Mouse (Mus musculus) ovary, postnatal 14 days (tissue): ENCODE results near the gene Tmem62.
"Not testable (repeated sequence)": the region's sequence is repeated elsewhere in the genome, so short reads cannot be mapped to it uniquely, and the experiment has no call there.

Experiments
- DNase-seq: peaks from one replicate; pipeline ENCODE4 v3.0.0; 2022; ENCODE audit warnings: low spot score

The Tmem62 gene

DNA sequence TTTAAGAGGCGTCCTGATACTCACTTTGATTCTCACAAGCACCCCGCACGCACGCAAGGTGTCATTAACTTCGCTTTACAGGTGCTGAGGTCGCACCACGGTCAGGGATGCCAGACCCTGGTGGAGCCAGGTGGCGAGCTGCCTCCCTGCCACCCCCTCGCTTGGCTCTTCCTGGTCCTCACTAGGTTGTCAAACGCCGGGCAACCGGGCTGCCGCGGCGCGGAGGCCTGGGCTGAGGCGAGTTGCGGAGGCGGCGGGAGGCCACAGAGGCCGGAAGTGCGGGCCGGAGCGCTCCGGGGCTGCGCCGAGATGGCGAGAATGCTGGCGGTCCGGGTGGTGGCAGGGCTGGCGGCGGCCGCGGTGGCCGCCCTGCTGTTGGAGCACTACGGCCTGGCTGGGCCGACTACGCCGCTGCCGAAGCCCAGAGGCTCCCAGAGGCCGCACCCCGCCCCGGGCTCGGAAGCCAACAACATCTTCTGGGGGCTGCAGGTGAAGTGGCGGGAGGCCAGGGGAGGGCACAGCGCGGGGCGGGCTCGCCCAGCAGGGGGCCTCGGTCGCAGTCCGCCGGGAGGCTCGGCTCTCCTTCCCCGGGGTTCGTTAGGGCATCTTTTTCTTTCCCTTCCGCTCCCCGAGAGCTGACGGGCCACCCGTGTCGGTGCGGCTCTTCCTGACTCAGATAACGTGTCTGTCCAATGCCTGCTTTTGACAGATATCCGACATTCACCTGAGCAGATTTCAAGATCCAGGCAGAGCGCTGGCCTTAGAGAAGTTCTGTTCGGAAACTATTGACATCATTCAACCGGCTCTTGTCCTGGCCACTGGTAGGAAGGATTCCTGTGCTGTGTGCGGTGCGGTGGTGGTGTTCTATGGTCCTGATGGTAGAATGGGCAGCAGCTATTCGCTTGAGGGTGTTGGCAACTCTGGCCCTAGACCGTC lies at the start of gene Tmem62:
Tmem62 (plus strand) TSS at position 28 of the 936 bp plus-strand sequence.
- DNase-seq: peak; percentile 54

DNA sequence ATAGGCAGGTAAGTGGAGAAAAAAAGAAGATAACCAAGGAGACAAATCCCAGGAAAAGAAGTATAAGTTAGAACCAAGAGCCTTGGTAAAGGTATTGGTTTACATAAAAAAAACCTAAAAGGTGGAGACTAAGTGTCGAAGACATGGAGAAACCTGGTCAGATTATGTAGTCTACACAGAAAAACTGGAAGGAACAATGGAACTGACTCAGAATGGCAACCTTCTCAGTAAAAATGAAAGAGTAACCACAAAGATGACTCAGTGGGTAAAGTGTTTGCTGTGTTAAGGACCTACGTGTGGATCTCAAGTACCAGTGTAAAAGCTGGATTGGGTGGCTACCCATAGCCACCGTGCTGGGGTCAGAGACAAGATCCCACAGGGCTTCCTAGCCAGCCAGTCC lies 43.8 kb upstream of the Tmem62 start:
- no peak for DNase-seq

DNA sequence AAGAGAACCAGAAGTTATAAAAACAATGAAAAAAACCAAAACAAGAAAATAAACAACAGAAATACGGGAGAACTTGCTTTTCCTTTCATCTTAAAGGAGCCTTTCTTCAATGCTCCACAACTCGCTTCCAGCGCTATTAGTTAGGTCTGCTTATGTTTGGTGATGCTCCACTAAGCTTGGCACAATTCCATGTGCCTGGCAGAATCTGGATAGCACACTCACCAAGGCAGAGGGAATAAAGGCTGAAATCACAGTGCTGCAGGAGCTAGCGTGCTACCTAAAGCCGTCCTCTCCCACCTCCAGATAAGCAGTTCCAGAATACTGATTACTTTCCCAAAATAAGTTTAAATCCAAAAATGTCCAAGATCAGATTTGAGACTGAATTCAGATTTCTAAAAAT lies 25.6 kb upstream of the Tmem62 start:
- no peak for DNase-seq

DNA sequence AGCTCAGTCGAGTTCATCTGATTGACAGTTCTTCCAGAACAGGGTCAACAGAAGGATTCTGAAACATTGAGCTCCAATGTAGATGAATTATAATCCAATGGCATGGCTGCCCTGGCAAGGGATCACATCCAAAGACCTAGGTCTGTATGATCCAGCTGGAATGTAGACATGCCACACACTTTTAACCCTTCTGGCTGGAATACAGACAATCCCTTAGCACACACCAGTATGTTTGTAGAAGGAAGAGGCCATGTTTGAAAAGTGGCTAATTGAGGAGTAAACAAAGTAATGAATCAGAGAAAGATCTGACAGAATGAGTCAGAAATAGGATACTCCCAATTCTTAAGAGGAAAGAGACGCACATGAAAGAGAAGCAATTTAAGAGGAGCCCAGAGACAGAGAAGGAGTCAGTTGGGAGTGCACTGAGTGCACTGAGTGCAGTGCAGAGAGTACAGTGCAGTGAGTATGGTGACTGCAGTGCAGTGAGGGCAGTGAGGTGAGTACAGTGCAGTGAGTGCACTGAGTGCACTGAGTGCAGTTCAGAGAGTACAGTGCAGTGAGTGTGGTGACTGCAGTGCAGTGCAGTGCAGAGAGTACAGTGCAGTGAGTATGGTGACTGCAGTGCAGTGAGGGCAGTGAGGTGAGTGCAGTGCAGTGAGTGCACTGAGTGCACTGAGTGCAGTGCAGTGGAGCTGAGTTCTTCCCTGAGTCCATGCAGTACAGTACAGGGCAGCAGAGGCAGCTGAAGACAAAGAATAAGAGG lies 24.5 kb upstream of the Tmem62 start:
- DNase-seq: no peak

DNA sequence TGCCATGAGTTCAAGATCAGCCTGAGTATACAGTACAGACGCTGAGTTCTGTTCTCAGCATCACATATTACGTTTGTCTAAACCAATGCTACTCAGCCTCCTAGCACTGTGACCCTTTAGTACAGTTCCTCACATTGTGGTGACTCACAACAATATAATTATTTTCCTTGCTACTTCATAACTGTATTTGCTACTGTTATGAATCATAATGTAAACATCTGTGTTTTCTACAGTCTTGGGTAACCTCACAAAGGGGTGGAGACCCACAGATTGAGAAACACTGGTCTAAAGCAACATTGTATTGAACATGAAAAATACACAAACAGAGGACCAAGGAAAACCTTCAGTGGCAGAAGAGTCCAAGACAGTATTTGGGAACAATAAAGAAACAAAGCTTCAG lies 17.5 kb upstream of the Tmem62 start:
- no peak for DNase-seq

DNA sequence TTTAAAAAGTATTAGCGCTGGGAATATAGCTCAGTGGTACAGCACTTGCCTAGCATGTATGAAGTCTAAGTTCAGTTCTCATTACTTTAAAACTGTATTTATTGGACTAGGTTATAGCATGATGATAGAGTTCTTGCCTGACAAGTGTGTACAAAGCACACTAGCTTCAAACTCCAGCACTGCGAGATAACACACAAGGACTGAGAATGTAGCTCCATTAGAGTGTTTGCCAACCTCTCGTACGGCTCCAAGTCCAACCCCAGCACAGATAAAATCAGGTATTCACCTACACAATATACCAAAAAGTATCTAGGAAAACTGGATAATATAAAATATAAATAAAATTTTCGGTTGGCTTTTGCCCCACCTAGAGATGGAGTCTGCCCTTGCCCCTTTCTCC lies 17.0 kb upstream of the Tmem62 start:
- DNase-seq: no peak

DNA sequence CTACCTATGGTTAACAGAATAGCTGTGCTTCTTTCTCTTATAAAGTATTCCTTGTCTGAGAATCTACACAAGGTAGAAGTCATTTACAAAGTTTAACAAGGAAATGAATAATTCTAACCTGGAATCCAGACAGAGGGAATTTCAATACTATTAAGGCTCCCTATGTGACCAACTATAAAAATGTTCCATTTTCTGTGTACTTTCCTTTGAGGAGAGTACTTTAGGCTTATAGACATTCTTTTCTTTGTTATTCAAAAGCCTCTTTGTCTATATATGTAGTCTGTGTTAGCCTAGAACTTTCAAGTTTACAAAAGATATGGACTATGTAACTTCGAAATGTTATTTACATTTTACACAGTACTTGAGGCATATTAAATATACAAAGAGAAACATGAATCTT lies 16.6 kb upstream of the Tmem62 start:
- no peak for DNase-seq

DNA sequence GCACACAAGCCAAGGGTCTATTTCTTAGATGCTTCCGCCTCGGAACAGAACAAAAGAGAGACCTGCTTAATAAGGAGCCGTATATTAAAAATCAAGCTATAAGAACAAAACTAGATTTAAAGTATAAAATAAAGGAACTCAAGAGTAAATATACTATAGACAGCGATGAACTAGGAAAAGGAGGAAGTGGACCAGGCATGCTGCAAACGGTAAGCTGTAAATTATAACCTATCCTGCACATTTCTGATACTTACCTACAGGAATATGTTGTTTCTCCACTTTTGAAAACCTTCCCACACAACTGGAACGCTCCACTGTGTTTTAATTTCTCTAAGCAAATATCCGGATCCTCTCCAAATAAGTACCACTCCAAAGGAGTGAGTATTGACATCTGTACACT lies 13.7 kb upstream of the Tmem62 start:
- DNase-seq: no peak

DNA sequence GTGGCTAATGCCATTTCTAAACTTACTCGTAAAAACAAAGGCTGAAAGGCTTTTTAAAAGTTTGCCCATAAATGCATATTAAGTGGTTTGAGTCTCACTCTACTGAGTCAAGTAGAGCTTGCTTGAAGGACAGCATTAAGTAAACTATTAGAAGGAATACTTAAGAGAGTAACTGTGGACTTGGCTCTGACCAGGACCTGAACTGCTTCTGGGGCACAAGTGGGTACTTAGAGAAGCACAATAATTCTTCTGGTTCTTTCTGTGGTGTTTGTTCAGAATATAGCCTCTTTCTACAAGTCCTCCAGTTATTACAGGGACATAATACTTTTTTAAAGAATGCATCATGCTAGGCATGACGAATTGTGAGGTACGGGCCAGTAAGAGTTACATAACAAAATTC lies 11.3 kb upstream of the Tmem62 start:
- no peak for DNase-seq

DNA sequence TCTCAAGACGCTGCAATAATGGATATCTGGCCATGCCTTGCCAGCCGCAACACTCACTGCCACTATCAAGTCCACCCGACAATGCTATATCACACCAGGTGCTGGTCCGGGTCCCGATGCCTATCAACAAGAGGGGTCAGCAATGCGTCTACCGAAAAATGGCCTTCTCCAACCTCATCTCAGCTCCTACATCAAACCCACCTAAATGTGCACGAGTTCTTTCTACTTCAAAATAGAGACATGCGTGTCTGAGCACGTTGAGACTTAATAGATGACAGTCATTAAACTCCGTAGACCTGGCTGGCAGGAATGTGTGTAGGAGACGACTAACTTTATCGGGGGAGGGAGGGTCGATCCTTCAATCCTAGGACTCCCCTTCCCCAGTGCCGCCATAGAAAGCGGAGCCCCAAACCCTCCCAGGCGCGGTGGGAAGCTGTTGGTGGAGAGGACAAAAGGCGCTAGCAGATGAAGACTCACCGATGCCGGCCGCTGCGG lies 6.7 kb upstream of the Tmem62 start:
- no peak for DNase-seq

DNA sequence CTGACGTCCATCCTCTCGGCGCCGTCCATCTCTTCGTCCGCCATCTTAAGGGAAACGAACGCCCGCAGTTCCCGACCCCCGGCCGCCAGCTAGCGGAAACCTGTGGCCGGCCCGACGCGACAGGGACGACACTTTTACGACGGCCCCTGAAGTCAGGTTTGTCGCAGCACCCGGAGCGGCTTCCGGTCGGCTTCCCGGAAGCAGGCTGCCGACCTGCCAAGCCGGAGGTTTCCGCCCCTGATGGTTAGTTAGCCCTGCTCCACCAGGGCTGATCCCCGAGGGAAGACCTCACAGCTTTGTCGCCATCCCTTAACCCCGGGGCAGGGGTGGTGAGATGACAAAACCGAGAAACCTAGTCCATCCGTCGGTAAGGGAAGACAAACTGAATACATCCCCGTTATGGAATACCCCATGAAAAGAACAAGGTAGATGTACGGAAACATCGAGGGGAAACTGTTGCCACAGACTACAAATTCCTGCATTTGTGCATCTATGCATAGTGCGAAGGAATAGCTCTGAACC lies 6.2 kb upstream of the Tmem62 start, which contains the start of gene Ubr1:
Ubr1 (minus strand) TSS at position 157 of the 522 bp plus-strand sequence.
- DNase-seq: peak; percentile 71

DNA sequence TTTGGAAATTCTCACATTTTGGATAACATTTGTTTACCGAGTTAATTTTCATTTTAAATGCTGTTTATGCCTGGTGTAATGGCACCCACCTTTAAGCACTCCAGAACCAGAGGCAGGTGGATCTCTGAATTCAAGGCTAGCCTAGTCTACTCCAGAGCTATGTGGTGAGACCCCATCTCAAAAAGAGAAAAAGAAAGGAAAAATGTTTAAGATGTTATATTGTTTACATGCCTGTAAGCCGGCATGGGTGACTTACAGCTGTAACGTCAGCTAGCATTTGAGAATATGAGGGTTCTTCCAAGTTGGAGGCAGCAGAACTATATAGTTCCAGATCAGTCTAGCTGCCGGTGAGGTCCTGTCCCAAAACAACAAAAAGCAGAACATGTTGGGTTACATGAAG lies 5.1 kb upstream of the Tmem62 start:
- no peak for DNase-seq

DNA sequence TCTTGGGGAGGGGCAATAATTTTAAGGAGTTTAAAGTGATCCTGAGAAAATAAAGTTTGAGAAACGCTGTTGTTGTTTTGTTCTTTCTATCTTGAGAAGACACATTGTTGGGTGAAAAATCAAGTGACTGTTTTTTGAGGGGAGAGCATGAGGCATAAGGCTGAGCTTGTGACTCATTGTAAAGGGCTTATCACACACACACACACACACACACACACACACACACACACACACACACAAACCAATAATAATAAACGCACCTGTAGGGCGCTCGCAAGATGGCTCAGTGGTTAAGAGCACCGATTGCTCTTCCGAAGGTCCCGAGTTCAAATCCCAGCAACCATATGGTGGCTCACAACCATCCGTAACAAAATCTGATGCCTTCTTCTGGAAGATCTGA lies 4.6 kb upstream of the Tmem62 start:
- DNase-seq: not testable (repeated sequence)

DNA sequence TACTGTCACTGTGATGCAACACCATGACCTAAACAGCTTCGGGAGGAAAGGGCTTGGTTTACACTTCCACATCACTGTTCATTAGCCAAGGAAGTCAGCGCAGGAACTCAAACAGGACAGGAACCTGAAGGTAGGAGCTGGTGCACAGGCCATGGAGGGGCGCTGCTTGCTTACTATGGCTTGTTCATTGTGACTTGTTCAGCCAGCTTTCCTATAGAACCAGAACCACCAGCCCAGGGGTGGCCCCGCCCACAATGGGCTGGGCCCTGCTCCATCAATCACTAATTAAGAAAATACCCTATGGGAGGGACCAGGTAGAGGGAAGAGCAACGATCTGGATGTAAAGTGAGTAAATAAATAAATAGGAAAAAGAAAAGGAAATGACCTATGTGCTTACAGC lies 3.9 kb upstream of the Tmem62 start:
- no peak for DNase-seq

DNA sequence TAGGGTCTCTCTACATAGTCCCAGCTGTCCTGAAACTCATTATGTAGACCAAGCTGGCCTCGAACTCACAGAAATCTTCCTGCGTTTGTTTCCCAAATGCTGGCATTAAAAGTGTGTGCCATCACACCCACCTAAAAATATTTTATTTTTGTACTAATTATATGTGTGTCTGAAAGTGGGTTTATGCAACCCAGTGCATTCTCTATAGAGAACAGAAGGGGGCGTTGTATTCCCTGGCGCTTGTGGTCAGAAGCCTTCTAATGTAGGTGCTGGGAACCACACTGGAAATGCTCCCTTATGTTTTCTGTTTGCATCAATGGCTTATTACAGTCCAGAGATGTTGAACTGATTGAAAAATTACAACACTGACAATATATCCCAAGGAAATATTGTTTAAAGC lies 509 bp upstream of the Tmem62 start:
- no peak for DNase-seq

DNA sequence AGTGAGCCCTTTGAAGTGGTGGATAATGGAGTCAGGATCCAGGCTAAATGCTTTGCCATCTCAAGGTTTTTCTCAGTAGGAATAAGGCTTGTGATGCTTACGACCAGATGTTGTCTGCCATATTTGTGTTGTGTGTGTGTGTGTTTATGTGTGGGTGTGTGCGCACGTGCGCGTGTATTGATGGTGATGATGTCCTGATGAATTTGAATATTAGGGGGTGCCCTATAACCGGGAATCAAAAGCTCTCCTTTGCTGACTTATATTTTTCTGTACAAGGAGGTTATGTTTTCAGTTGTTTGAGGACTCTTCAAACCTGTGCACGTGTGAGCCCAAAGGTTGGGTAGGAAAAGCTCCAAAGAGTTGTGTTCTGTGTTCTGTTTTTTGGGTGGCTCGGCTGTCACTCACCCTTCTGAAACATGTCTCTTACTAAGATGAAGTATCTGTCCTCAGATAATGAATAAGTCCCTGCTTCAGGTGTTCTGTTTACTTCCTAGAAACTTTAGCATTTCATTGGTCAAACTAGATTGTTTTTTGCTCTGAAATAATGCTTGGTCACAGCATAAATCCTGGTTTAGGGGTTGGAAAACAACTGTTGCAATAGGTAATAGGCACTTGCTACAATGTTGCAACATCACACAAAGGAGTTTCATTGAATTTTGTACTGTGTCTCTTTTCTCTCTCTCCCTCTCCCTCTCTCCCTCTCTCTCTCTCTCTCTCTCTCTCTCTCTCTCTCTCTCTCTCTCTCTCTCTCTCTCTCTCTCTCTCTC lies 1.3 kb downstream of the Tmem62 start:
- DNase-seq: no peak

DNA sequence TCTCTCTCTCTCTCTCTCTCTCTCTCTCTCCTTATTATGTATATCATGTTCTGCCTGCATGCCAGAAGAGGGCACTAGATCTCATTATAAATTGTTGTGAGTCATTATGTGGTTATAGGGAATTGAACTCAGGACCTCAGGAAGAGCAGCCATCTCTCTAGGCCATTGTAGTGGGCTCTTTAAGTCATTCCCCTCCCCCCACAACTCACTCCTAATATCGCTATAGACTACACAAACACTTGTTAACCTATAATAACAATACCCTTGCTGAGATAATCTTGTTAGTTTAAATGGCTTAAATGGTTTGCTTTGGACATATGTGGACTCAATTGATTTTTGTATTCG lies 1.8 kb downstream of the Tmem62 start:
- DNase-seq: no peak

DNA sequence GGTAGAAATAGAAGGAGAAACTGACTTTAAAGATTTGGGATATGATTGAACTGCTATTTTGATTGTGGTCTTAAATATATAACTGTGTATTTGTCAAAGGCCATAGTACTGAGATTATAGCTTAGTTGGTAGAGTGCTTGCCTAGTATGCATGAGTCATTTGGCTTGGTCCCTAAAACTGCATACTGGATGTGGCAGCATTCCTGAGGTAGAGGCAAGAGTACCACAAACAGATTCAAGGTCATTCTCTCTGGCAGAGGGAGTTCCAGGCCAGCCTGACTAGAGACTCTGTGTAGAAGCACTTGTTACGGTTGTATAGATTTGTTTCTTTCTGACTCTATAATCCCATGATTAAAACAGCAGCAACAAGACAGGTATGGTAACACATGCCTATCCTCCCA lies 3.0 kb downstream of the Tmem62 start:
- no peak for DNase-seq

DNA sequence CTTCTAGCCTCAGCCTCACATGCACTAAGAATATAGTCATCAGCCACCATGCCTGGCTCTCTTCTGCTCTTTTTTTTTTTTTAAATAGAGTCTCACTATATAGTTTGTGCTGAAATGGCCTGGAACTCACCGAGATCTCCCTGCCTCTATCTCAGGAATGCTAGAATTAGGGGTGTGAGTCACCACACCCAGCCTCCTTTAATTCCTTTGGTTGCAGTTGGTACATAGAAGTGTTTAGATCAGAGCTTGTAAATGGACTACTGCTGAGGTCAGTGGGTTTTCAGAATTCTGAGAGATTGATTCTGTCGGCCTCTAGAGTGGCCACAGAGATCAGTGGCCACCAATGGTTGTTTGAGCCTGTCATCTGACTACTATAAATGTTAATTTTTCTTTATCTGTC lies 4.0 kb downstream of the Tmem62 start:
- DNase-seq: no peak

DNA sequence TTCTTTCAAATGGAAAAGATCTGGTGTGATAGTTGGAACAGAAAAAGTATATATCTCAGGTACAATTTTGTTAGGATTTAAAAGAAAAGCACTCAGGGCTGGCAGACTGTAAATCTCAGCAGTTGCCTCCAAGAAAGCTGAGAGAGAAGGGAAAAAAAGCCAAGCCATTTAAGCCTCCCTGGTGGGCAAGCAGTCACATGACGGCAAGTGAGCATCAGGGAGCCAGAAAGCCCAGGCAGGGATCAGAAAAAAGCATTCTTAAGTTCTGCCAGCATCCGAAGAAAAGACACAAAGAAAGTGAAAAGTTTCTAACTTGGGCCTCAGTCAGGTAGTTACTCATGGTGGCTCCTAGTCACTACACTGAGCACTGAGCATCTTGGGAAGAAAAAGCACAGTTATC lies 6.8 kb downstream of the Tmem62 start:
- no peak for DNase-seq

DNA sequence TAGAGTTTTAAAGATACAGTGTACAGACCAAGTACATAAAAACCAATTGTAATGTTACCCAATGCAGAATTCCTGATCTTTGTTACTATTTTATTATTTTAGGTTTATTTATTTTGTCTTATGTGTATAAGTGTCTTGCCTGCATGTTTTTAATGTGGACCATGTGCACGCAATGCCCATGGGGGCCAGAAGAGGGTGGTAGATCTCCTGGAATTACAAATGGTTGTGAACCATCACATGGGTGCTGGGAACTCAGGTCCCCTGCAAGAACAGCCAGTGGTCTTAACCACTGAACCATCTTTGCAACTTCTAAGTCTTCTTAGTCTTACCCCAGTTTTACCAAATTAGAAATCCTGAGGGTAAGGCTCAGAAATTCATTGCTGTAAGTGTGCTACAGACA lies 8.4 kb downstream of the Tmem62 start:
- DNase-seq: no peak

DNA sequence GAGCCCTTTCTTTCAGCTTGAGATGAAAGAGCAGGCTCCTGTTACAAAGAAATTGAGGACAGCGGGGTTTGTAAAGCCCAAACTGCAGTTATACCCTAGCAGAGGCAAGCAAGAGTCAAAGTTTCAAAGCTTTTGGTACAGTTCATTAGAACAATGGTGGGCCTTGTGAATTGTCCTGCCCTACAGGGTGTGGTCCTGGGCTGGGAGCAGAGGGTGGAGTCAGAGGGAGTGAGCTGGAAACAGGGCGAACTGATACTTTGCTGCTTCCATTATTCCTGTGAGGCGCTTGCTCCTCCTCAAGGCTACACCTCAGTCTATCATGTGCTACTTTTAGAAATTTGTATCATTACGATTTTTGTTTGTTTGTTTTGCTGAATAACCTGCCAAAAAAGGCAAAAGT lies 14.4 kb downstream of the Tmem62 start:
- DNase-seq: no peak
